In genomic region chr19:41763870-41764660, GRCm38 (mm10) we compare ENCODE assay signal across 7 mouse cellular contexts. TPM values are rescaled to one million over a fixed set of nuclear protein-coding genes. Genes with fewer than 3 reads are reported as not detected.
A peak's percentile ranks its signal among the peaks of the same experiment; 100 is the strongest.
DNase-seq lines count a peak whose midpoint lies in the region; ATAC-seq lines count a peak whose summit lies in the region.

No protein-coding gene starts in this region.

- H3K27ac ChIP-seq in midbrain, embryonic 14.5 days (replicated peaks; ENCODE audit: low read depth, low read length): no peak overlapping the region

- no peak overlapping the region for H3K9ac ChIP-seq in midbrain, embryonic 14.5 days (replicated peaks; ENCODE audit: low read length)

- intact Hi-C loops in gastrocnemius, postnatal 14 days (cut with DNase I; ENCODE audit: low total_unique reads): loop anchor here (2.0 kb wide), 1 partner anchor 107 kb away; no protein-coding TSS in a partner anchor
- intact Hi-C loops in left cerebral cortex, postnatal 4 days (cut with DNase I): loop anchor here (5.0 to 10.0 kb wide), 4 partner anchors 117 to 679 kb away; partner anchors contain the start of gene Lcor

- H3K27me3 ChIP-seq in midbrain, embryonic 14.5 days (ENCODE audit: control insufficient read depth, insufficient read depth, low read length): no peaks in the 10 kb centered on the region

- H3K9me3 ChIP-seq in midbrain, embryonic 14.5 days (ENCODE audit: control insufficient read depth, low read length): no peaks in the 10 kb centered on the region

- peak; percentile 83 to 96 for DNase-seq in adrenal gland, adult (ENCODE audit: inconsistent age in 2 of 2, low spot score in 1 of 2)
- DNase-seq in gastrocnemius, postnatal 14 days: peak; percentile 74
- DNase-seq in kidney, adult 18-20 months: peak; percentile 87
- DNase-seq in left cerebral cortex, postnatal 4 days: peak; percentile 87
- DNase-seq in midbrain, embryonic 14.5 days: peak; percentile 96
- peak; percentile 60 to 88 for DNase-seq in spleen, adult 18-20 months

- no peaks in the 10 kb centered on the region for H3K36me3 ChIP-seq in midbrain, embryonic 14.5 days (ENCODE audit: control insufficient read depth, insufficient read depth, low read length)

- 34% methylated on average over 12 of the region's 12 CpGs for WGBS in midbrain, embryonic 14.5 days

- H3K4me2 ChIP-seq in midbrain, embryonic 14.5 days (ENCODE audit: low read length): no peak overlapping the region

- ATAC-seq in common myeloid progenitor, adult 5-6 weeks (replicated peaks; ENCODE audit: low read depth, poor library complexity, severe bottlenecking): peak; percentile 83
- peak; percentile 66; the same call in 1 of the 2 replicates for ATAC-seq in midbrain, embryonic 14.5 days (ENCODE audit: low FRiP score, low TSS enrichment)

- H3K4me3 ChIP-seq in midbrain, embryonic 14.5 days (replicated peaks; ENCODE audit: low read depth, low read length): no peak overlapping the region

- no peaks in the 10 kb centered on the region for H3K4me1 ChIP-seq in midbrain, embryonic 14.5 days (ENCODE audit: control insufficient read depth, insufficient read depth, low read length)

RNA-seq across cellular contexts. Expression of gene Slit1, which starts 20.6 kb away (rescaled TPM):
- 0.05 and 0.15 TPM in 2 replicates for total RNA-seq in common myeloid progenitor, adult 5-6 weeks (2017)
- 1 to 10 TPM in 1 of 2 experiments, under 1 TPM in 1; 0.66 to 1.1 TPM for total RNA-seq in gastrocnemius, postnatal 14 days (2021)
- 10 to 100 TPM; 56.8 to 70.8 TPM for total RNA-seq in left cerebral cortex, postnatal 4 days (2021)
- polyA plus RNA-seq in midbrain, embryonic 14.5 days (2014; fragmentation: Nextera tagmentation; extraction: Ambion mirVana): 20.6 and 27.9 TPM in 2 replicates

RNA-seq across cellular contexts. Expression of gene Arhgap19, which starts 37.8 kb away (rescaled TPM):
- total RNA-seq in common myeloid progenitor, adult 5-6 weeks (2017): 33.2 and 36.2 TPM in 2 replicates
- total RNA-seq in gastrocnemius, postnatal 14 days (2021): 1 to 10 TPM; 6.8 to 9.9 TPM
- 1 to 10 TPM; 4.2 to 4.3 TPM for total RNA-seq in left cerebral cortex, postnatal 4 days (2021)
- 4.7 and 8.5 TPM in 2 replicates for polyA plus RNA-seq in midbrain, embryonic 14.5 days (2014; fragmentation: Nextera tagmentation; extraction: Ambion mirVana)

Comparison
In these comparisons a context has a peak if more than half of its experiments do, and no peak if none do; other contexts are left out.
1. RNA of gene Slit1, which starts 20.6 kb away (total RNA-seq): 56.8 to 70.8 TPM in left cerebral cortex, postnatal 4 days; 0.66 to 1.1 TPM in gastrocnemius, postnatal 14 days and 0.05 to 0.15 TPM in common myeloid progenitor, adult 5-6 weeks; every median in the first group is over 10 times any median in the second.
2. Peak in every context shown above with its lines, with median percentiles within 50 percentile points of each other: DNase-seq.